Mouse (Mus musculus) intestine, embryonic 14.5 days (tissue): ENCODE measurements around the gene Zfp949. TPM values are rescaled to one million over a fixed set of nuclear protein-coding genes. Genes with fewer than 3 reads are reported as not detected.

ENCODE experiments used
- ATAC-seq: fragments of 200-750 bp; cut with Nextera tagmentation; replicated peaks from 2 replicates; pipeline ENCODE4 v1.8.0; 2017; ENCODE audit warnings: low read depth, moderate number of reproducible peaks, moderate TSS enrichment, moderate library complexity; ENCODE audit not compliant: low FRiP score, low TSS enrichment
- DNase-seq: peaks from one replicate; pipeline ENCODE4 v3.0.0-alpha.2; 2018; ENCODE audit warnings: low spot score
- H3K27ac ChIP-seq: fragments of 300-500 bp; sonication (generic); 2 replicates; pipeline ENCODE4 v1.5.1; 2014; ENCODE audit warnings: low read depth, mild to moderate bottlenecking, control low read depth
- H3K27me3 ChIP-seq: fragments of 300-500 bp; sonication (generic); replicated peaks from 2 replicates; pipeline ENCODE4 v1.6.1; 2014; ENCODE audit warnings: low read length, control low read depth; ENCODE audit not compliant: control insufficient read depth, insufficient read depth
- H3K36me3 ChIP-seq: fragments of 300-500 bp; sonication (generic); 2 replicates; pipeline ENCODE4 v1.6.1; 2014; ENCODE audit warnings: low read length, control low read depth; ENCODE audit not compliant: control insufficient read depth, insufficient read depth
- H3K4me1 ChIP-seq: fragments of 300-500 bp; sonication (generic); replicated peaks from 2 replicates; pipeline ENCODE4 v1.6.1; 2014; ENCODE audit warnings: low read length, control low read depth, mixed read lengths; ENCODE audit not compliant: control insufficient read depth, insufficient read depth
- H3K4me2 ChIP-seq: fragments of 300-500 bp; sonication (generic); 2 replicates; pipeline ENCODE4 v1.6.1; 2014; ENCODE audit warnings: low read length
- H3K4me3 ChIP-seq: fragments of 300-500 bp; sonication (generic); 2 replicates; pipeline ENCODE4 v1.5.1; 2014; ENCODE audit warnings: low read depth, low read length, control low read depth, mixed read lengths
- H3K9ac ChIP-seq: fragments of 300-500 bp; sonication (generic); 2 replicates; pipeline ENCODE4 v1.6.1; 2014; ENCODE audit warnings: mild to moderate bottlenecking, low read length
- H3K9me3 ChIP-seq: fragments of 300-500 bp; sonication (generic); 2 replicates; pipeline ENCODE4 v1.6.1; 2016; ENCODE audit warnings: low read length, control low read depth; ENCODE audit not compliant: control insufficient read depth
- WGBS: fragments of 180-500 bp; shearing (Covaris S2); extraction: QIAGEN DNeasy Blood & Tissue Kit; methylation state at CpG from one replicate; pipeline ENCODE4 v1.1.7; 2014; 5-methylcytosine and 5-hydroxymethylcytosine counted together
- polyA plus RNA-seq: library from polyadenylated mRNA; unstranded; fragments of >200 nt; fragmentation: Nextera tagmentation; extraction: Ambion mirVana; gene quantifications from 2 replicates; pipeline ENCODE4 v1.2.1, GENCODE M21; 2014

Zfp949 gene
- 8.8 and 9.6 TPM in 2 replicates for polyA plus RNA-seq

- Histone ChIP-seq H3K36me3 (peaks cover 3% of the 10 kb centered on the region; the same call in 1 of the 2 replicates), H3K4me3 (peak within 1 kb of the TSS; percentile 86), H3K27me3 (no peaks in the 10 kb centered on the region), H3K9ac (peak within 1 kb of the TSS; percentile 60), H3K4me2 (peak within 1 kb of the TSS; percentile 73), H3K27ac (peak within 1 kb of the TSS; percentile 62), H3K9me3 (no peaks in the 10 kb centered on the region), H3K4me1 (peaks cover 14% of the 10 kb centered on the region)
- DNase-seq (peak; percentile 87), ATAC-seq (peak; percentile 90)
- under 1% methylated on average over 30 of the region's 30 CpGs for WGBS
Observed at GRCm38 (mm10) chr9:88547851-88548613, at the start of gene Zfp949. Gene Zfp949 (plus strand): TSS chr9:88548020.

GRCm38 (mm10) chr9:88500112-88500511 is 47.7 kb upstream of the Zfp949 start:
- Histone ChIP-seq H3K4me3 (no peak overlapping the region), H3K4me1 (no peaks in the 10 kb centered on the region), H3K27me3 (no peaks in the 10 kb centered on the region), H3K4me2 (no peak overlapping the region), H3K9me3 (no peaks in the 10 kb centered on the region), H3K36me3 (no peaks in the 10 kb centered on the region), H3K27ac (no peak overlapping the region), H3K9ac (no peak overlapping the region)
- 76% methylated on average over 2 of the region's 2 CpGs for WGBS
- no peak for DNase-seq
- ATAC-seq, result no peak

- Histone ChIP-seq H3K4me1 (no peaks in the 10 kb centered on the region), H3K4me2 (no peak overlapping the region), H3K9ac (no peak overlapping the region), H3K27me3 (no peaks in the 10 kb centered on the region), H3K9me3 (no peaks in the 10 kb centered on the region), H3K27ac (no peak overlapping the region), H3K36me3 (no peaks in the 10 kb centered on the region), H3K4me3 (no peak overlapping the region)
- 83% methylated on average over 6 of the region's 6 CpGs for WGBS
- ATAC-seq, result no peak
- DNase-seq, result no peak
Observed at GRCm38 (mm10) chr9:88501846-88502245, 46.0 kb upstream of the Zfp949 start.

DNA sequence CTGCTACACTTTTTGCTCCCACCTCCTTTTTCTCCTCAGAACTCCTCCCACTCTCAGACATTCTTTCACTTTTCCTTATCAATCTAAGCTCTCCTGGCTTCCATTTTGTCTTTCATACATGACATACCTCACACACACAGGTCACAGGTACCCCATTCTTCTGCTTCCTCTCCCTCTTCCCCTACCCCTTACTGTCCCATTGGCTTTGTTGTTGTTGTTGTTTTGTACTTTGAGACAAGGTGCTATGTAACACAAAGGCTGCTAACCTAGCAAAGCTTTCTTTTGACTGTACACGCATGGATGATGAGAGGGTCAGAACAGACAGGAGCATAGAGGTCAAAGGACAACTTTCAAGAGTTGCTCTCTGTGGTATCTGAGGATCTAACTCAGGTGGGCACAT is 32.3 kb upstream of the Zfp949 start:
- WGBS, result 76% methylated on average over 1 of the region's 1 CpGs
- no peak overlapping the region for H3K4me2 ChIP-seq
- H3K36me3 ChIP-seq, result peaks cover 6% of the 10 kb centered on the region
- no peak overlapping the region for H3K4me3 ChIP-seq
- H3K9me3 ChIP-seq, result no peaks in the 10 kb centered on the region
- no peaks in the 10 kb centered on the region for H3K4me1 ChIP-seq
- ATAC-seq, result no peak
- peak; percentile 32 for DNase-seq
- H3K27me3 ChIP-seq, result no peaks in the 10 kb centered on the region
- no peak overlapping the region for H3K9ac ChIP-seq
- no peak overlapping the region for H3K27ac ChIP-seq

DNA sequence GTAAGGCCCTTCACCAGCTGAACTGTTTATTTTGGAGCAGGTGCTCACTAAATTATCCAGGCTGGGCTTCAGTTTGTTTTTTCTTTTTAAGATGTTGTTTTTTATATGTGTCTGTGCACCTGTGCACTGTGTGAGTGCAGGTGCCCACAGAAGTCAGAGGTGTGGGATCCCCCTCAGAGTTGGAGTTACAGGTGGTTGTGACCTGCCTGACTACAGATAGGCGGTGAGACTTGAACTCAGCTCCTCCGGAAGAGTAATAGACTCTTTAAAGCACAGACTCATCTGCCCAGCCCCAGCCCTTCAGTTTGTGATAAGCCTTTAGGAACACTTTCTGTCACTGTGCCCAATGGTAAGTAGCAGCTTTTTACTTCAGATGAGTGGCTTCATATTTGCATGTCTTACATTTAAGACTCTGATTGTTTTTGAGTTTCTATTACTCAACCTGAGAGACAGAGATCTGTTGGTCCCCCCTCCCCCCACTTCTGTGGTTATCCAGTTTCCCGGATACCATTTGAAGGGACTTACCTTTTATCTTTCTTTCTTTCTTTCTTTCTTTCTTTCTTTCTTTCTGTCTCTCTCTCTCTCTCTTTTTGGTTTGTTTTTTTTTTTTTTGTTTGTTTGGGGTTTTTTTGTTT is 31.3 kb upstream of the Zfp949 start:
- 89% methylated on average over 3 of the region's 3 CpGs for WGBS
- Histone ChIP-seq H3K27ac (no peak overlapping the region), H3K9ac (no peak overlapping the region), H3K27me3 (no peaks in the 10 kb centered on the region), H3K4me1 (0 out of 2 replicates have a peak, but pooled peaks cover 6% of the 10 kb centered on the region), H3K36me3 (peaks cover 16% of the 10 kb centered on the region), H3K4me3 (no peak overlapping the region), H3K4me2 (no peak overlapping the region), H3K9me3 (no peaks in the 10 kb centered on the region)
- peak; percentile 43 for DNase-seq
- no peak for ATAC-seq

DNA sequence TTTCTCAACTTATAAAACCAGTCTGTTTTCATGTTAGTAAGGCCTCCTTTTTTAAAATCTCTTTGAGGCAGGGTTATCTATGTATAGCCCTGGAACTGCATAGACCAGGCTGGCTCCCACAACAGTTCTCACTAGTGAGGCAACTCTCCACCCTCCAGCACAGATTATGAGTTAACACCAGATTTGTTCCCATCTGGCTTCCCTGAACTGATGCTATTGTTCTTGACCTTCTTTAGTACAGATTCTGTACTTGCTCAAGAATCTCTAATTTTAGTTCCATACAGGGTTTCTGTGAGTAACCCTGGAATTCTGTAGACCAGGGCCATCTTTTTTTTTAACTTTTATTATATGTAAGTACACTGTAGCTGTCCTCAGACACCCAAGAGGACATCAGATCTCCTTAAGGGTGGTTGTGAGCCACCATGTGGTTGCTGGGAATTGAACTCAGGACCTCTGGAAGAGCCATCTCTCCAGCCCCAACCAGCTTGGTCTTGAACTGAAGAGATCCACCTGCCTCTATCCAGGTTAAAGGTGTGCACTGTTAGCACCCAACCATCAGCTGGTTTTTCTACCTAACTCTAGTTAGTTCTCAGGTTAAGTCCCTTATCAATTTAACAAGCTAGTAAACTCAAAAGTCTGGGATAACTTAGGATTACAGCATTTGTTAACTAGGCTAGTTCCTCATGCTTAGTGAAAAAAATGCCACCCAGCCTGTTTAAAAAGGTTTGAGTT is 28.3 kb upstream of the Zfp949 start:
- no peak for ATAC-seq
- Histone ChIP-seq H3K27me3 (no peaks in the 10 kb centered on the region), H3K36me3 (peaks cover 17% of the 10 kb centered on the region), H3K9me3 (no peaks in the 10 kb centered on the region), H3K27ac (no peak overlapping the region), H3K9ac (no peak overlapping the region), H3K4me3 (no peak overlapping the region), H3K4me2 (no peak overlapping the region), H3K4me1 (peaks cover 6% of the 10 kb centered on the region; the same call in 1 of the 2 replicates)
- no peak for DNase-seq

GRCm38 (mm10) chr9:88520122-88520848 is 27.5 kb upstream of the Zfp949 start:
- Histone ChIP-seq H3K36me3 (peaks cover 17% of the 10 kb centered on the region), H3K27me3 (no peaks in the 10 kb centered on the region), H3K9ac (no peak overlapping the region), H3K27ac (no peak overlapping the region; the same call in 1 of the 2 replicates), H3K4me2 (peak overlapping the region; percentile 62), H3K4me3 (peak overlapping the region; percentile 88; the same call in 1 of the 2 replicates), H3K9me3 (no peaks in the 10 kb centered on the region), H3K4me1 (peaks cover 6% of the 10 kb centered on the region; the same call in 1 of the 2 replicates)
- WGBS, result 27% methylated on average over 2 of the region's 2 CpGs
- no peak for DNase-seq
- ATAC-seq, result no peak

DNA sequence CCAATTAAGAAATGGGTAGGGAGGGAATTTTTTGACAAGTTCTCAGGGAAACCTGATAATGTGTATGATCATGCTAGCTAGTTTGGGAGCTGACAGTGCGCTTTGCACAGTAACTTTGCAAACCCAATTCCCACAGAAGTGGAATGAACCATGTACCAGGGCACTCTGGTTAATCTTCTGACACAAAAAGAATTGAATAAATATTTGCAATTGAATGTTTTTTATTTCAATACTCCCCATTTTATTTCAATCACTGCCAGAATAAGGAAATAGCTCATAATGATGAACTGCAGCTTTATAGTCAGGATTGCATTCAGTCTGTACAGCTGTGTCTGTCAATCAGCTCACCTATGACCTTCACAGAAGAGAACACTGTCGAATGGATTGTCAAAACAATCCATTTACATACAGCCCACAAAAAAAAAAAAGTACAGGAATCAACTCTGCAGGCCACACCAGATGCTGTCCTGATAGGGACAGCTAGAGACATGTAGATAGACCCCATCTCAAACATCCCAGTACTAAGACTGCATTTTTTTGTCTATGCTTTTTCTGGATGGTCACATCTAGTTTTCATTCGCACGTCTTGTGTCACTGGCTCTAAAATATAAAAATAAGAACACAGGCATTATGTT is 26.9 kb upstream of the Zfp949 start:
- H3K27me3 ChIP-seq, result no peaks in the 10 kb centered on the region
- H3K27ac ChIP-seq, result no peak overlapping the region; the same call in 1 of the 2 replicates
- H3K9ac ChIP-seq, result peak overlapping the region; percentile 99
- no peak for ATAC-seq
- no peaks in the 10 kb centered on the region for H3K9me3 ChIP-seq
- H3K4me1 ChIP-seq, result peaks cover 6% of the 10 kb centered on the region; the same call in 1 of the 2 replicates
- peak overlapping the region; percentile 62 for H3K4me2 ChIP-seq
- peaks cover 17% of the 10 kb centered on the region for H3K36me3 ChIP-seq
- H3K4me3 ChIP-seq, result peak overlapping the region; percentile 88
- 30% methylated on average over 4 of the region's 4 CpGs for WGBS
- DNase-seq, result no peak
